Mouse (Mus musculus): Measurements from ENCODE around the gene Kcnip3. TPM values are rescaled to one million over a fixed set of nuclear protein-coding genes. Genes with fewer than 3 reads are reported as not detected.
A peak's percentile ranks its signal among the peaks of the same experiment; 100 is the strongest.

The Kcnip3 gene
- polyA plus RNA-seq, 1 experiment from 2014 or later, result 14.2 TPM

DNA sequence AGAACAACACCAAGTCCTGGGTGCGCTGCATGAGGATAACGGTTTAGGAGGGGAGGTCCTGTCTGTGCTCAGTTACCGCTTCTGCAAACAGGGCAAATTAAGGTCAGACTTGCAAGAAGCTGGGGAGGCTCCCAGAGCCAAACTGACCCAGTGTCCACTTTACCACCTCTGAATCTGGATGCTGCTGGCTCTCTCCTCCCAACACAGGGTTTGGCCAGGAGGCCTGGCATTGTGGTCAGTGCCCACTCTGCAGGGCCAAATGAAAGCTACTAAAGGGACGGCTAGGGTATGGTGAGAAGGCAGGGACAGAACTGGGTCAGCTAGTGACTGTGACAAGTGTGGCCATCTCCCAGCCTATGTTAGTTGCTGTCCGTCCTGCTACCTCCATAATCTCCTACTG lies 2.6 kb downstream of the Kcnip3 start:
- Histone ChIP-seq H3K36me3 (replicated peaks; ENCODE audit: control insufficient read depth, insufficient read depth) (no peaks in the 10 kb centered on the region), H3K27me3 (ENCODE audit: control insufficient read depth, insufficient read depth, low read length) (no peaks in the 10 kb centered on the region), H3K4me1 (replicated peaks; ENCODE audit: control insufficient read depth, insufficient read depth, low read length) (peaks cover 34% of the 10 kb centered on the region), H3K9me3 (ENCODE audit: control insufficient read depth, low read length) (no peaks in the 10 kb centered on the region), H3K27ac (no peak overlapping the region), H3K4me3 (replicated peaks; ENCODE audit: low read length) (no peak overlapping the region), H3K9ac (no peak overlapping the region), H3K4me2 (replicated peaks) (peak overlapping the region; percentile 70)
- DNase-seq (ENCODE audit: low spot score) (no peak), ATAC-seq (ENCODE audit: low FRiP score) (no peak)
- 90% methylated on average over 5 of the region's 5 CpGs for WGBS

- H3K4me3 ChIP-seq (replicated peaks; ENCODE audit: low read length), result no peak overlapping the region
- H3K27me3 ChIP-seq (ENCODE audit: control insufficient read depth, insufficient read depth, low read length), result no peaks in the 10 kb centered on the region
- H3K27ac ChIP-seq, result no peak overlapping the region
- no peak for ATAC-seq (ENCODE audit: low FRiP score)
- no peak overlapping the region; the same call in 1 of the 2 replicates for H3K4me2 ChIP-seq (replicated peaks)
- DNase-seq (ENCODE audit: low spot score), result no peak
- peaks cover 34% of the 10 kb centered on the region for H3K4me1 ChIP-seq (replicated peaks; ENCODE audit: control insufficient read depth, insufficient read depth, low read length)
- H3K36me3 ChIP-seq (replicated peaks; ENCODE audit: control insufficient read depth, insufficient read depth), result no peaks in the 10 kb centered on the region
- no peaks in the 10 kb centered on the region for H3K9me3 ChIP-seq (ENCODE audit: control insufficient read depth, low read length)
- WGBS, result 82% methylated on average over 3 of the region's 3 CpGs
- no peak overlapping the region for H3K9ac ChIP-seq
These were observed 3.1 kb downstream of the Kcnip3 start for GRCm38 (mm10) chr2:127518831-127519230.

DNA sequence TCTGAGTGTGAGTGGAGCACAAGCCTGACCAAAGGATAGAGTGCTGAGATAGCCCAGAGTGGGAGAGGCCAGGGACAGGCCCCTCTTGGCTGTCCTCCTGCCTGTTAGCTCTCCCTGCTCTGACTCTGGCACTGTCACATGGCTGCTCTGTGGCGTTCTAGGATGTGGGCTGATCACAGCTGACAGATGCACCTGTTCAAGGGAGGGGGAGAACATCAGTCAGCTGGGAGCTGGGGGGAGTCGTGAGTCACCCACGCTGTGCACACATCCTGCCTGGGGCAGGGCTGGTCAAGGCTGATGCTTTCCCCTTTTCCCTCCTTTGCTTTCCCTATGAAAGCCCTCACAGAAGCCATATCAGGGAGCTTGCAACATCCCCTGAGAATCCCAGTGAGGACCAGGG lies 3.6 kb downstream of the Kcnip3 start:
- Histone ChIP-seq H3K4me3 (replicated peaks; ENCODE audit: low read length) (no peak overlapping the region), H3K27me3 (ENCODE audit: control insufficient read depth, insufficient read depth, low read length) (no peaks in the 10 kb centered on the region), H3K9me3 (ENCODE audit: control insufficient read depth, low read length) (no peaks in the 10 kb centered on the region), H3K4me2 (replicated peaks) (no peak overlapping the region), H3K9ac (no peak overlapping the region), H3K36me3 (replicated peaks; ENCODE audit: control insufficient read depth, insufficient read depth) (no peaks in the 10 kb centered on the region), H3K27ac (no peak overlapping the region), H3K4me1 (replicated peaks; ENCODE audit: control insufficient read depth, insufficient read depth, low read length) (peaks cover 34% of the 10 kb centered on the region)
- DNase-seq (ENCODE audit: low spot score) (no peak), ATAC-seq (ENCODE audit: low FRiP score) (no peak)
- 31% methylated on average over 3 of the region's 3 CpGs for WGBS

DNA sequence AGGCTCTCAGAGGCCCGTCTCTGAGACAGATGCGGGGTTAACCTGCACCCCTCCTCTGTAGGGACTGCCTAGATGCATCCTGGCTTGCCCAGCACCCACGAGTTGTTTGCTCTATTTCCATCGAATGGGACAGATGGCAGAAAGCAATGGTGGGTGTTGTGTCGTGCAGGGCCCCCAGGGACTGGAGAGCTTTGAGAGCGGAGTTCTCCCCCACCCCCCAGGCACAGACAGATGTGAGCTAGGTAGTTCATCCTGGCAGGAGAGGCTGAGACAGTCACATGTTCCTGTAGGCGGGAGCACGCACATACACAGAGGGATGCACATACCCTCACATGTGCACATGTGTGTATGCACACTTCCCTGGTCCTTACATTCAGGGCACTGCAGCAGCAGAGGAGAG lies 4.8 kb downstream of the Kcnip3 start:
- WGBS, result 72% methylated on average over 8 of the region's 8 CpGs
- Histone ChIP-seq H3K9ac (no peak overlapping the region; the same call in 1 of the 2 replicates), H3K36me3 (replicated peaks; ENCODE audit: control insufficient read depth, insufficient read depth) (no peaks in the 10 kb centered on the region), H3K4me2 (replicated peaks) (no peak overlapping the region), H3K4me3 (replicated peaks; ENCODE audit: low read length) (no peak overlapping the region), H3K4me1 (replicated peaks; ENCODE audit: control insufficient read depth, insufficient read depth, low read length) (peaks cover 32% of the 10 kb centered on the region), H3K27ac (no peak overlapping the region), H3K9me3 (ENCODE audit: control insufficient read depth, low read length) (no peaks in the 10 kb centered on the region), H3K27me3 (ENCODE audit: control insufficient read depth, insufficient read depth, low read length) (no peaks in the 10 kb centered on the region)
- DNase-seq (ENCODE audit: low spot score) (no peak), ATAC-seq (ENCODE audit: low FRiP score) (no peak)

- no peak overlapping the region for H3K9ac ChIP-seq
- no peak overlapping the region for H3K27ac ChIP-seq
- no peak overlapping the region for H3K4me2 ChIP-seq (replicated peaks)
- DNase-seq (ENCODE audit: low spot score) (no peak), ATAC-seq (ENCODE audit: low FRiP score) (no peak)
- 83% methylated on average over 9 of the region's 9 CpGs for WGBS
- H3K4me3 ChIP-seq (replicated peaks; ENCODE audit: low read length), result no peak overlapping the region
- 0 out of 2 replicates have a peak, but pooled peaks cover 7% of the 10 kb centered on the region for H3K4me1 ChIP-seq (replicated peaks; ENCODE audit: control insufficient read depth, insufficient read depth, low read length)
- H3K27me3 ChIP-seq (ENCODE audit: control insufficient read depth, insufficient read depth, low read length), result no peaks in the 10 kb centered on the region
- H3K36me3 ChIP-seq (replicated peaks; ENCODE audit: control insufficient read depth, insufficient read depth), result no peaks in the 10 kb centered on the region
- no peaks in the 10 kb centered on the region for H3K9me3 ChIP-seq (ENCODE audit: control insufficient read depth, low read length)
These were observed 7.3 kb downstream of the Kcnip3 start for GRCm38 (mm10) chr2:127514380-127515124.

DNA sequence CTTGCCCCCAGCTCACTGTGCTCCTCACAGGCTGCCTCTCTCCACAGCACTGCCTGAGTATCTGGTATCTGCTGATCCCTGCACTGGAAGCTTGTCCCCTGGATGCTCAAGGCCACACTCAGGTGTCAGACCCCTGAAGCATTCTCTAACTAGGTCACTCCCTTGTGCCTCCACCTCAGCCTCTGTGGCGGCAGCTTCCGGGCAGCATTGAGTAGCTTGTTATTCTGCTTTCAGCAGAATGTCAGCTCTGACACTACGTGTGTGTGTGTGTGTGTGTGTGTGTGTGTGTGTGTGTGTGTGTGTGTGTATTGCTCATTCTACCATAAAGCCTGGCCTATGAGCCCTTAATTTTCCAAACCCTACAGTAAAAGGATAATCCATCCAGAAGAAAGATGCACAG lies 8.7 kb downstream of the Kcnip3 start:
- DNase-seq (ENCODE audit: low spot score), result no peak
- Histone ChIP-seq H3K4me1 (replicated peaks; ENCODE audit: control insufficient read depth, insufficient read depth, low read length) (no peaks in the 10 kb centered on the region), H3K36me3 (replicated peaks; ENCODE audit: control insufficient read depth, insufficient read depth) (no peaks in the 10 kb centered on the region), H3K4me3 (replicated peaks; ENCODE audit: low read length) (no peak overlapping the region), H3K4me2 (replicated peaks) (no peak overlapping the region), H3K27ac (no peak overlapping the region), H3K27me3 (ENCODE audit: control insufficient read depth, insufficient read depth, low read length) (no peaks in the 10 kb centered on the region), H3K9ac (no peak overlapping the region), H3K9me3 (ENCODE audit: control insufficient read depth, low read length) (no peaks in the 10 kb centered on the region)
- WGBS, result 39% methylated on average over 3 of the region's 3 CpGs
- no peak for ATAC-seq (ENCODE audit: low FRiP score)

DNA sequence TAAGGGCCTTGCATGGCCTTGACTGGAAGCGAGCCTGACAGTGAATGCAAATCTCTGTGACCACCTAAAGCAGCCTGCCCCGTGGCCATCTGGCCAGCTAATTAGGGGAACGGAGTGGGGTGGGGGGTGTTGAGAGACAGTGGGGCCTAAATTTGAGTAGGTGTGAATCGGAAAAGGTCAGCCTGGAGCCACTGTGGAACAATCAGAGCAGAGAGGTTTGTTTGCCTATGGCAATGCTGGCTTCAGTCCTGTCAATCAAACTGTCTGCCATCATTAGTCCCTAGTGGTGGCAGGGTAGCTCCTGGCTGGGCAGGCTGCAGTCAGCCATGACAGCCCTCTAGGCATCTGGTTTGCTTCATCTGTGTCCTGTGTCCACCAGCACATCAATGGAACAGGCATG lies 10.5 kb downstream of the Kcnip3 start:
- Histone ChIP-seq H3K4me3 (replicated peaks; ENCODE audit: low read length) (no peak overlapping the region), H3K4me2 (replicated peaks) (no peak overlapping the region), H3K27ac (no peak overlapping the region), H3K9me3 (ENCODE audit: control insufficient read depth, low read length) (no peaks in the 10 kb centered on the region), H3K9ac (no peak overlapping the region), H3K27me3 (ENCODE audit: control insufficient read depth, insufficient read depth, low read length) (no peaks in the 10 kb centered on the region), H3K36me3 (replicated peaks; ENCODE audit: control insufficient read depth, insufficient read depth) (no peaks in the 10 kb centered on the region), H3K4me1 (replicated peaks; ENCODE audit: control insufficient read depth, insufficient read depth, low read length) (0 out of 2 replicates have a peak, but pooled peaks cover 5% of the 10 kb centered on the region)
- DNase-seq (ENCODE audit: low spot score), result no peak
- no peak for ATAC-seq (ENCODE audit: low FRiP score)
- 31% methylated on average over 4 of the region's 4 CpGs for WGBS

DNA sequence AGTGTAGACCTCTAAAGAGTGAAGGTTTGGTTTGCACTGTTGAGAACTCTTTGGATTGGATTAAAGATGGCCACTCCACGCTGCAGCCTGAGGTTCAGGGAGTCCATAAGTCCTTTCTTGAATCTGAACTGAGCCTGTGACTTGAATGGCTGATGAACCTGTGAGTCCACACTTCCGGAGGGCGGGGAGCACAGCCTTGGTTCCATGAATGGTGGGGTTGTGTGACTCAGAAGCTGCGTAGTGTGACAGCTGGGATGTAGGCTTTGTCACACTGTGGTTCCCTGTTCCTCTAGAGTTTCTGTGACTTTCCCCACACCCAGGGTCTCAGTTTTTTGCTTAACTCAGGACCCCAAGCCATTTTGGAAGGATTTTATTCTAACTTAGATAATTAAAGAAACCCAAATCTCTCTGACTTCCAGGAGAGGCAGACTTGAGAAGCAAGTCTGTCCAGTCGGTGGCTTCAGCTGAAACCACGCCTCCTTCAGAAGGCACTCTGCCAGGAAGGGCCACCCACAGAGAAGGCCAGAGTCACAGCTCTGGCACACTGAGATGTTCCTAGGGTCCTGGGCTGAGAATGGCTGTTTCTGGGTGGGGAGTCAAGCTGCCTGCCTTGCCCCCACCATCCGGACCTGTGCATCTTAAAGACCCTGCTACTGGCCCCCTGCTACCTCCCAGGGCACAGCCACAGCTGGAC lies 13.8 kb downstream of the Kcnip3 start:
- WGBS, result 59% methylated on average over 7 of the region's 7 CpGs
- ATAC-seq (ENCODE audit: low FRiP score) (no peak), DNase-seq (ENCODE audit: low spot score) (no peak)
- H3K4me2 ChIP-seq (replicated peaks), result no peak overlapping the region
- H3K4me3 ChIP-seq (replicated peaks; ENCODE audit: low read length), result no peak overlapping the region
- H3K27me3 ChIP-seq (ENCODE audit: control insufficient read depth, insufficient read depth, low read length), result no peaks in the 10 kb centered on the region
- H3K36me3 ChIP-seq (replicated peaks; ENCODE audit: control insufficient read depth, insufficient read depth), result no peaks in the 10 kb centered on the region
- H3K4me1 ChIP-seq (replicated peaks; ENCODE audit: control insufficient read depth, insufficient read depth, low read length), result 0 out of 2 replicates have a peak, but pooled peaks cover 5% of the 10 kb centered on the region
- no peak overlapping the region for H3K27ac ChIP-seq
- no peaks in the 10 kb centered on the region for H3K9me3 ChIP-seq (ENCODE audit: control insufficient read depth, low read length)
- no peak overlapping the region for H3K9ac ChIP-seq

- no peaks in the 10 kb centered on the region for H3K36me3 ChIP-seq (replicated peaks; ENCODE audit: control insufficient read depth, insufficient read depth)
- no peaks in the 10 kb centered on the region for H3K27me3 ChIP-seq (ENCODE audit: control insufficient read depth, insufficient read depth, low read length)
- WGBS, result 28% methylated on average over 7 of the region's 7 CpGs
- no peak overlapping the region for H3K4me3 ChIP-seq (replicated peaks; ENCODE audit: low read length)
- no peak overlapping the region for H3K9ac ChIP-seq
- DNase-seq (ENCODE audit: low spot score) (peak; percentile 93), ATAC-seq (ENCODE audit: low FRiP score) (peak; percentile 58; the same call in 1 of the 2 replicates)
- no peak overlapping the region for H3K27ac ChIP-seq
- 0 out of 2 replicates have a peak, but pooled peaks cover 5% of the 10 kb centered on the region for H3K4me1 ChIP-seq (replicated peaks; ENCODE audit: control insufficient read depth, insufficient read depth, low read length)
- H3K4me2 ChIP-seq (replicated peaks), result no peak overlapping the region
- no peaks in the 10 kb centered on the region for H3K9me3 ChIP-seq (ENCODE audit: control insufficient read depth, low read length)
These were observed 14.7 kb downstream of the Kcnip3 start for GRCm38 (mm10) chr2:127507077-127507774.
